Comparison of ENCODE assay signal across 8 mouse cellular contexts in genomic region chr10:111672454-111673316, GRCm38 (mm10).
DNase-seq lines count a peak whose midpoint lies in the region; ATAC-seq and TF ChIP-seq lines count a peak whose summit lies in the region.

No protein-coding gene starts in this region.

- H3K27ac ChIP-seq in intestine, embryonic 14.5 days (ENCODE audit: low read depth): peak overlapping the region; percentile 77
- H3K27ac ChIP-seq in left cerebral cortex, adult 2 months: no peak overlapping the region

- peak; percentile 89 for ATAC-seq in intestine, embryonic 14.5 days (replicated peaks; ENCODE audit: low FRiP score, low TSS enrichment, low read depth)

- H3K9ac ChIP-seq in intestine, embryonic 14.5 days (ENCODE audit: low read length): no peak overlapping the region

- peak overlapping the region; percentile 6; the same call in 1 of the 2 replicates for H3K4me2 ChIP-seq in intestine, embryonic 14.5 days (ENCODE audit: low read length)

- no peaks in the 10 kb centered on the region for H3K36me3 ChIP-seq in intestine, embryonic 14.5 days (ENCODE audit: control insufficient read depth, insufficient read depth, low read length)

- H3K9me3 ChIP-seq in intestine, embryonic 14.5 days (ENCODE audit: control insufficient read depth, low read length): no peaks in the 10 kb centered on the region

- peak; percentile 59 for DNase-seq in urinary bladder, postnatal 25 days (ENCODE audit: low spot score)
- DNase-seq in urinary bladder, postnatal 10 days (ENCODE audit: low spot score): no peak
- DNase-seq in intestine, embryonic 14.5 days (ENCODE audit: low spot score): peak; percentile 78
- peak; percentile 89 to 92 for DNase-seq in lung, adult 18-20 months
- DNase-seq in left cerebral cortex, adult 2 months (ENCODE audit: extremely low spot score in 1 of 2, low spot score in 2 of 2): no peak
- no peak for DNase-seq in layer of hippocampus, adult 18-20 months (ENCODE audit: low spot score in 2 of 2)
- DNase-seq in layer of hippocampus, postnatal 14 days (ENCODE audit: low spot score in 2 of 2): no peak
- DNase-seq in right cerebral cortex, adult 2 months (ENCODE audit: low spot score in 2 of 2): no peak

- peaks cover 39% of the 10 kb centered on the region for H3K4me1 ChIP-seq in intestine, embryonic 14.5 days (replicated peaks; ENCODE audit: control insufficient read depth, insufficient read depth, low read length)

- intact Hi-C loops in left cerebral cortex, adult 2 months (cut with DNase I): no loop called here

- no peak for TF ChIP-seq CTCF in left cerebral cortex, adult 2 months (IDR thresholded peaks at IDR 0.05)

- H3K27me3 ChIP-seq in intestine, embryonic 14.5 days (replicated peaks; ENCODE audit: control insufficient read depth, insufficient read depth, low read length): no peaks in the 10 kb centered on the region

- H3K4me3 ChIP-seq in intestine, embryonic 14.5 days (ENCODE audit: low read depth, low read length): no peak overlapping the region
- no peak overlapping the region for H3K4me3 ChIP-seq in left cerebral cortex, adult 2 months

- WGBS in intestine, embryonic 14.5 days: 18% methylated on average over 12 of the region's 12 CpGs

Comparison
In these comparisons a context has a peak if more than half of its experiments do, and no peak if none do; other contexts are left out.
1. DNase-seq: peak in urinary bladder, postnatal 25 days (single experiment), intestine, embryonic 14.5 days (single experiment) and lung, adult 18-20 months (2 of 2); none in urinary bladder, postnatal 10 days (single experiment), left cerebral cortex, adult 2 months (0 of 2), layer of hippocampus, adult 18-20 months (0 of 2), layer of hippocampus, postnatal 14 days (0 of 2) and right cerebral cortex, adult 2 months (0 of 2).